Mouse (Mus musculus) stomach, embryonic 16.5 days (tissue): ENCODE measurements around the gene Emp3. TPM values are rescaled to one million over a fixed set of nuclear protein-coding genes. Genes with fewer than 3 reads are reported as not detected.
"Not testable (repeated sequence)": the region's sequence is repeated elsewhere in the genome, so short reads cannot be mapped to it uniquely, and the experiment has no call there.

Experiments used
- ATAC-seq: fragments of 200-750 bp; cut with Nextera tagmentation; 2 replicates; pipeline ENCODE4 v1.8.0; 2017; ENCODE audit warnings: moderate number of reproducible peaks, moderate TSS enrichment; ENCODE audit not compliant: insufficient read depth, low FRiP score
- H3K27ac ChIP-seq: fragments of 300-500 bp; sonication (generic); 2 replicates; pipeline ENCODE4 v1.5.1; 2014; ENCODE audit warnings: low read length
- H3K27me3 ChIP-seq: fragments of 300-500 bp; sonication (generic); 2 replicates; pipeline ENCODE4 v1.6.1; 2014; ENCODE audit warnings: low read length, control low read depth, mixed read lengths; ENCODE audit not compliant: control insufficient read depth, insufficient read depth
- H3K36me3 ChIP-seq: fragments of 300-500 bp; sonication (generic); 2 replicates; pipeline ENCODE4 v1.6.1; 2014; ENCODE audit warnings: low read length; ENCODE audit not compliant: control insufficient read depth, insufficient read depth
- H3K4me1 ChIP-seq: fragments of 300-500 bp; sonication (generic); 2 replicates; pipeline ENCODE4 v1.6.1; 2014; ENCODE audit warnings: low read length, control low read depth, mixed read lengths; ENCODE audit not compliant: control insufficient read depth, insufficient read depth
- H3K4me2 ChIP-seq: fragments of 300-500 bp; sonication (generic); 2 replicates; pipeline ENCODE4 v1.6.1; 2014; ENCODE audit warnings: low read depth, low read length, mixed read lengths
- H3K4me3 ChIP-seq: fragments of 300-500 bp; sonication (generic); replicated peaks from 2 replicates; pipeline ENCODE4 v1.5.1; 2014; ENCODE audit warnings: mild to moderate bottlenecking, low read length
- H3K9ac ChIP-seq: fragments of 300-500 bp; sonication (generic); 2 replicates; pipeline ENCODE4 v1.6.1; 2014; ENCODE audit warnings: low read length
- H3K9me3 ChIP-seq: fragments of 300-500 bp; sonication (generic); replicated peaks from 2 replicates; pipeline ENCODE4 v1.6.1; 2016; ENCODE audit warnings: low read length, control low read depth; ENCODE audit not compliant: control insufficient read depth
- WGBS: fragments of 180-500 bp; shearing (Covaris S2); extraction: QIAGEN DNeasy Blood & Tissue Kit; methylation state at CpG from one replicate; pipeline ENCODE4 v1.1.7; 2014; 5-methylcytosine and 5-hydroxymethylcytosine counted together
- polyA plus RNA-seq: library from polyadenylated mRNA; unstranded; fragments of >200 nt; fragmentation: Nextera tagmentation; extraction: Ambion mirVana; gene quantifications from 2 replicates; pipeline ENCODE4 v1.2.1, GENCODE M21; 2015

The Emp3 gene
- polyA plus RNA-seq, 1 experiment from 2014 or later, result 197 TPM

GRCm38 (mm10) chr7:45902481-45903002, 18.7 kb downstream of the Emp3 start:
- H3K36me3 ChIP-seq, result 0 out of 2 replicates have a peak, but pooled peaks cover 4% of the 10 kb centered on the region
- H3K27ac ChIP-seq, result no peak overlapping the region; the same call in 1 of the 2 replicates
- ATAC-seq, result no peak
- WGBS, result 68% methylated on average over 9 of the region's 12 CpGs
- H3K27me3 ChIP-seq, result no peaks in the 10 kb centered on the region
- H3K4me3 ChIP-seq, result no peak overlapping the region
- H3K9me3 ChIP-seq, result no peaks in the 10 kb centered on the region
- H3K9ac ChIP-seq, result no peak overlapping the region
- peaks cover 5% of the 10 kb centered on the region for H3K4me1 ChIP-seq
- no peak overlapping the region for H3K4me2 ChIP-seq

GRCm38 (mm10) chr7:45901562-45901961, 19.6 kb downstream of the Emp3 start:
- Histone ChIP-seq H3K4me1 (peaks cover 5% of the 10 kb centered on the region), H3K27me3 (no peaks in the 10 kb centered on the region), H3K9ac (no peak overlapping the region), H3K27ac (no peak overlapping the region), H3K9me3 (no peaks in the 10 kb centered on the region), H3K36me3 (no peaks in the 10 kb centered on the region), H3K4me3 (no peak overlapping the region), H3K4me2 (no peak overlapping the region)
- WGBS, result 39% methylated on average over 5 of the region's 5 CpGs
- ATAC-seq, result no peak

- not testable (repeated sequence) for H3K36me3 ChIP-seq, ATAC-seq, H3K9ac ChIP-seq, H3K9me3 ChIP-seq, H3K27me3 ChIP-seq, H3K27ac ChIP-seq, H3K4me1 ChIP-seq
- WGBS, result 54% methylated on average over 4 of the region's 4 CpGs
- peak overlapping the region; percentile 64; the same call in 1 of the 2 replicates for H3K4me3 ChIP-seq
- H3K4me2 ChIP-seq, result peak overlapping the region; percentile 93
Measured at GRCm38 (mm10) chr7:45898125-45898524, 23.1 kb downstream of the Emp3 start.

- peaks cover 5% of the 10 kb centered on the region for H3K4me1 ChIP-seq
- peak; percentile 61 for ATAC-seq
- peak overlapping the region; percentile 85 for H3K27ac ChIP-seq
- H3K27me3 ChIP-seq, result no peaks in the 10 kb centered on the region
- under 1% methylated on average over 19 of the region's 19 CpGs for WGBS
- H3K4me3 ChIP-seq, result peak overlapping the region; percentile 64
- H3K9ac ChIP-seq, result peak overlapping the region; percentile 84
- H3K36me3 ChIP-seq, result no peaks in the 10 kb centered on the region
- H3K9me3 ChIP-seq, result no peaks in the 10 kb centered on the region
- peak overlapping the region; percentile 93 for H3K4me2 ChIP-seq
Measured at GRCm38 (mm10) chr7:45897258-45897757, 23.9 kb downstream of the Emp3 start.

- peak within 1 kb of the TSS; percentile 84 for H3K9ac ChIP-seq
- H3K27ac ChIP-seq, result peak within 1 kb of the TSS; percentile 85
- no peaks in the 10 kb centered on the region for H3K27me3 ChIP-seq
- WGBS, result under 1% methylated on average over 40 of the region's 40 CpGs
- no peaks in the 10 kb centered on the region for H3K36me3 ChIP-seq
- peak within 1 kb of the TSS; percentile 64 for H3K4me3 ChIP-seq
- ATAC-seq, result peak; percentile 91
- H3K9me3 ChIP-seq, result no peaks in the 10 kb centered on the region
- H3K4me1 ChIP-seq, result peaks cover 5% of the 10 kb centered on the region
- peak within 1 kb of the TSS; percentile 93 for H3K4me2 ChIP-seq
Measured at GRCm38 (mm10) chr7:45896517-45897257, 24.5 kb downstream of the Emp3 start, which contains the start of the genes Syngr4 and Tmem143. TSS of gene Syngr4 (minus strand) at chr7:45896714. TSS of gene Tmem143 (plus strand) at chr7:45896941.

GRCm38 (mm10) chr7:45895931-45896516, 25.2 kb downstream of the Emp3 start:
- H3K9me3 ChIP-seq, result no peaks in the 10 kb centered on the region
- peaks cover 5% of the 10 kb centered on the region for H3K4me1 ChIP-seq
- H3K4me3 ChIP-seq, result peak overlapping the region; percentile 15
- peak; percentile 6 for ATAC-seq
- H3K9ac ChIP-seq, result peak overlapping the region; percentile 44
- peak overlapping the region; percentile 47 for H3K4me2 ChIP-seq
- H3K27me3 ChIP-seq, result no peaks in the 10 kb centered on the region
- no peaks in the 10 kb centered on the region for H3K36me3 ChIP-seq
- no peak overlapping the region for H3K27ac ChIP-seq
- 75% methylated on average over 6 of the region's 6 CpGs for WGBS

GRCm38 (mm10) chr7:45892651-45893050, 28.6 kb downstream of the Emp3 start:
- ATAC-seq, result no peak
- H3K9ac ChIP-seq, result no peak overlapping the region
- no peaks in the 10 kb centered on the region for H3K9me3 ChIP-seq
- H3K4me2 ChIP-seq, result no peak overlapping the region
- no peaks in the 10 kb centered on the region; the same call in 1 of the 2 replicates for H3K4me1 ChIP-seq
- 67% methylated on average over 2 of the region's 2 CpGs for WGBS
- H3K27me3 ChIP-seq, result no peaks in the 10 kb centered on the region
- no peak overlapping the region for H3K4me3 ChIP-seq
- H3K36me3 ChIP-seq, result no peaks in the 10 kb centered on the region
- no peak overlapping the region for H3K27ac ChIP-seq

GRCm38 (mm10) chr7:45887246-45887645, 34.0 kb downstream of the Emp3 start:
- Histone ChIP-seq H3K4me1 (no peaks in the 10 kb centered on the region), H3K36me3 (peaks cover 18% of the 10 kb centered on the region), H3K9me3 (no peaks in the 10 kb centered on the region), H3K4me2 (no peak overlapping the region), H3K4me3 (no peak overlapping the region), H3K27ac (no peak overlapping the region), H3K9ac (0 out of 2 replicates have a peak overlapping the region, but pooled peaks have one; percentile 14), H3K27me3 (no peaks in the 10 kb centered on the region)
- ATAC-seq, result no peak
- 52% methylated on average over 3 of the region's 3 CpGs for WGBS

GRCm38 (mm10) chr7:45881011-45881410, 40.2 kb downstream of the Emp3 start:
- Histone ChIP-seq H3K27me3 (no peaks in the 10 kb centered on the region), H3K4me1 (no peaks in the 10 kb centered on the region), H3K27ac (no peak overlapping the region), H3K9me3 (no peaks in the 10 kb centered on the region), H3K4me2 (no peak overlapping the region), H3K9ac (no peak overlapping the region), H3K4me3 (no peak overlapping the region), H3K36me3 (peaks cover 53% of the 10 kb centered on the region)
- WGBS, result 94% methylated on average over 2 of the region's 2 CpGs
- no peak for ATAC-seq
